Mouse (Mus musculus) cerebellum, adult 2 months (tissue): ENCODE measurements around the gene Rab3b.

Experiments used
- CTCF ChIP-seq: fragments of 200-500 bp; IDR thresholded peaks from 2 replicates; pipeline ENCODE4 v1.5.1; 2011; ENCODE audit warnings: low read depth, mild to moderate bottlenecking, control low read depth, low read length, moderate library complexity, borderline replicate concordance; ENCODE audit not compliant: insufficient read depth
- POLR2A ChIP-seq: fragments of 200-500 bp; IDR thresholded peaks from 2 replicates; pipeline ENCODE4 v1.6.1; 2011; ENCODE audit warnings: low read length, control low read depth, borderline replicate concordance; ENCODE audit not compliant: insufficient read depth

- TF ChIP-seq CTCF: no peak
- no peak for TF ChIP-seq POLR2A
These were observed 12.0 kb downstream of the Rab3b start for GRCm38 (mm10) chr4:108890876-108891275.
